Mouse (Mus musculus): Measurements from ENCODE around the gene N4bp2l1.

N4bp2l1 gene

GRCm38 (mm10) chr5:150599301-150600294 is 2.6 kb upstream of the N4bp2l1 start:
- DNase-seq (ENCODE audit: low read depth, low spot score) = no peak

DNA sequence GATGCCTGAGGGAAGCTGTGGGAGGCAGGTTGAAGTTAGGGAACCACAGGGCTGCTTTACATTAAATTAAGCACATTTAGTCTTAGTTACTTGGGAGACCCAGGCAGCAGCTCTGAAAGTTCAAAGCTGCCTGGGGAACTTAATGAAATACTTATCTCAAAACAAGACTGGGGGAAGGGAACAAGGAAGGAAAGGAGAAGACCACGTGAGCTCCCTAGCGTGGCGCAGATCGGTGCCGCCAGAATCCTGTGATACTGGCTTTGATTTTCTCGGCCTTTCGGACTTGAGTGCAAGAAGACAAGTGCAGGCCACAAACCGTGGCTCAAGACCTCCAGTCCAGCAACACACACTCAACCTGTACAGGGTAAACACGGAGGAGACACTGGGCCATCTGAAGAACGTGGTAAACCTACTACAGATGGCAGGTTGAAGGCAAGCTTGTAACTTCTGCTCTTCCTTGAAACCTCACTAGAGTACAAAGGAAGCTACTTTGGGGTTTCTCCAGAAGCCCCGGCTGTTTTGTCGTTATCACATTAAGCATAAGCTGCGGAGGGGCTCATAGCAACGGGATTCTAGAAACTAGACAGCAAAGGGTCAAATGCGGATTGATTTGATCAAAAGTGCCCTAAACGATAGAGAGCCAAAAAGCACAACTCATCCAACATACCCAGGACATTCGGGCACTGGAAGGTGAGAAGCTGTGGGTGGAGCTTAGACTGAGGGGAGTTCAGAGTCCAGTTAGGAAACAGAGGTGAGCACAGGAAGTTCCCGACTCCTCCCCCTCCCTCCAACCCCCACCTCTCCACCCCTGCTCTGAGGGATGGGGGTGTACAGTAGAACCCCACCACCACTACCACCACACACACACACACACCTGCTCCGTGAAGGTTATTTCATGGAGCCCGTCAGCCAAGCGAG is 1.5 kb upstream of the N4bp2l1 start:
- no peak for DNase-seq (ENCODE audit: low read depth, low spot score)

DNA sequence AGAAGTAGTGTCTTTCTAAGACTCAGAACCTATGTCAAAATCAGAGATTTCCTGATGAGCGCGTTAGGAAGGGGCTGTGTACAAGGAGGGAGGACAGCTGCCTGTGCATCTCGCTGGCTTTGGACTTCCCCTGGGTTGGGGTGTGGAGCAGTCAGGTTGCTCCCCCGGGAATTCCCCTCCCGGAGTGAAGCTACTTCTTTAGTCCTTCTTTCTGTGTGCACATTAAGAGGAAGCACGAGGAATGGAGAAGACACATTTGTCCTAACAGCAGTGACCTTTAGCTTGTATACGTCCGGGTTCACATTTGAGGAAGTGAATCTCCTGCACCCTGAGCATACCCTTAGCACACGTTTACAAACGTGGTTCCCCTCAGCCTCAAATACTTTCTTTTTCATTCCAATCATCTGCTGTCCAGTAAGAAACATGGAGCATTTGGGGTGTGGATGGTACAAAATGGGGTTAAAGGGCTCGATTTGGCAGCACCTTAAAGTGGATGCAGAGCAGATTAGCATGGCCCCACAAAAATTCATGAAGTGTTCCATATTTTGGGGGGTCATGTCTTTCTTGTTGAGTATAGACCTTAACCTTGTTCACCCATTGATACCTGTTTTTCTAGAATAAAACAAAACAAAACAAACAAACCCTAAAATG is 1.5 kb downstream of the N4bp2l1 start:
- peak; percentile 88 for DNase-seq (ENCODE audit: low read depth, low spot score)

- DNase-seq (ENCODE audit: low read depth, low spot score) = no peak
Observed at GRCm38 (mm10) chr5:150594649-150595339, 2.2 kb downstream of the N4bp2l1 start.

DNA sequence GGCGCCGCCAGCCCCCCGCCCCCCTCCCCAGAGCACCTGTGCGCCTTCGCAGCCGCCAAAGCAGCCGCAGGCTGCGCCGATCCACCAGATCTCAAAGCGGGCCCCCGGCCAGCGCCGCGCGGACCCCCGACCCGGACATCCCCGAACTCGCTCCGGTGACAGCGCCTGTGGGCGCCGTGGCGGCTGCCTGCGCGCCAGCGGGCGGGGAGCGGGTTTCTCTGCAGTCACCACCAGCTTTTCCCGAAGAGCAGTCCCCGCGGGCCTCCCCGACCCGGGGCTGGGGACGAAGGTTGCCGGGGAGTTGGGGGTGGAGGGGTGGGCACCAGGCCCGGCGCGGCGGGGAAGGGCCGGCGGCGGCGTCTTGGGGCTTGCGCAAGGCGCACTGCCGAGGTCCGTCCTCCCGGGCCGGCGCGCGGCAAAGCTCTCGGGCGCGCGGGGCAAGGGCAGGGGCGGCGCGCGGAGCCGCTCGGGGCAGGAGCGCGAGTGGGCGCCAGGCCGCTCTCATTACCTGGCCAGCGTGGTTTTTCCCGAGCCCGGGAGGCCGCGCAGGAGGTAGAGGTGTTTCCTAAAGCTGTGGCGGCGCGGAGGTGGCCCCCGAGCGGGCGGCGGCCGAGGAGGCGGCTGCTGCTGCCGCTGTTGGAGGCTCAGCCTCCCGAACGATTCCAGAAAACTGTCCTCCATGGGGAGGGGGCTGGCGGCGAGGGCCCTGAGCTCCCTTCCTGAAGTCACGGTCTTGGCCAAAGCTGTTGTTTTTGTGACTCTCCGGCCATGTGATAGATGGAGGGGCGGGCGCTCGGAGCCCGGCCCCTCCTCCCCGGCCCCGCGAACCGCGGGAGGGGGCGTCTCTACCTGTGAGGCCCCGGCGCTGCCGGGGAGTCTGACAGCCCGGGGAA is 3.0 kb downstream of the N4bp2l1 start:
- DNase-seq (ENCODE audit: low read depth, low spot score) = peak; percentile 84

DNA sequence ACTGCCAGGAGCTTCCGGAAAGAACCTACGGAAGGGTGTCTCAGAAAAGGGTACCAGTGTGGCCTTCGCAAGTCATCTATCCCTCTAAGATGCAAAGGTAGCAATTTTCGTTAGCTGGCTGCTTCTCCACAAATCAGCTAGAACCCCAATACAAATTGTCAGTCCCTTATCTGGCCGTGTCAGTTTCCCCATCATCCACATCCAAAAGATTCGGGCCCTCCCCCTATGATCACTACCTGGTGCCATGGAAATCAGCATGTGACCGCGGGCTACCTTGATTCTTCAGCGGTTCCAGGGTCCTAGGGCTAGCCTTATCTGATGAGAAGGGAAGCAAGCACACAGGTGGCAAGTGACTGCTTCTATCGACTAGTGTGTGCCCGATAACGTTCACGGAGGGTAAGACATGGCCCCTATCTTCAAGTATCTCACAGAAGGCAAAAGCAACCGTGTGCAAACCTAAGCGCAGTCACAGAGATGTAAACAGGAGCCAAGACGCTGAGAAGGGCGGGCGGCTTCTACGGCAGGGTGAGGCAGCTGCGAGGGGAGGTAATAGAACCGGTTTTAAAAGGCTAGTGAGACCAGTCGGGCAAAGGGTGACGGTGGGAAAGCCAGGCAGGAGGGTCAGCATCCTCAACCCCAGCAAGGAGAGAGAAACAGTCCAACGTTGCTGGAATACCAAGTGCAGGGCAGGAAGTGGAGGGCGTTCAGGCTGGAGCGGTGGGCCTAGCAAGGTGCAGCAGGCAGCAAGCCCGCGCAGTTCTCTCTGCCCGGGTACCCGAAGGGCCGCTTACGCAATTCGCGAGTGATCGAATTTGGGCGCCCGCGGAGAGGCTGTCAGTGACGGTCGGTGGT is 3.9 kb downstream of the N4bp2l1 start:
- peak; percentile 83 for DNase-seq (ENCODE audit: low read depth, low spot score)

GRCm38 (mm10) chr5:150592186-150592903 is 4.6 kb downstream of the N4bp2l1 start:
- peak; percentile 76 for DNase-seq (ENCODE audit: low read depth, low spot score)

DNA sequence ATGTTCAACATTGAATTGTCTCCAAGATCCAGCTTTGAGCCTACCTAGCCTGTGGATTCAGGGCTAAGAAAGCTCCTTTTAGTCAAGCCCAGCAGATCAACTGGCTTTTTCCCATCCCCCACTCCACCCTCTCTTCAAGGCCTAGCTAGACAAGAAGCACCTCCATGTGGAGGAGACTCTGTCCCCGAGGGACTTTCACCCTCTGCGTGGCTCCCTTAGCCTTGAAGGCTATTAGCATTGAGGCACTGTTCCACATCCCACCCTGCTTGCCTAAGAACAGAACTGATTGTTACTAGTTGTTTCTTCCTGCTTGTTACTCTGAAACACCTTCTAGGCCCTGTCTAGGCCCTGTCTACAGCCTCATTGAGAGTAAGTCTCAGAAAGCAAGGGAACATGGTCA is 7.0 kb downstream of the N4bp2l1 start:
- no peak for DNase-seq (ENCODE audit: low read depth, low spot score)

DNA sequence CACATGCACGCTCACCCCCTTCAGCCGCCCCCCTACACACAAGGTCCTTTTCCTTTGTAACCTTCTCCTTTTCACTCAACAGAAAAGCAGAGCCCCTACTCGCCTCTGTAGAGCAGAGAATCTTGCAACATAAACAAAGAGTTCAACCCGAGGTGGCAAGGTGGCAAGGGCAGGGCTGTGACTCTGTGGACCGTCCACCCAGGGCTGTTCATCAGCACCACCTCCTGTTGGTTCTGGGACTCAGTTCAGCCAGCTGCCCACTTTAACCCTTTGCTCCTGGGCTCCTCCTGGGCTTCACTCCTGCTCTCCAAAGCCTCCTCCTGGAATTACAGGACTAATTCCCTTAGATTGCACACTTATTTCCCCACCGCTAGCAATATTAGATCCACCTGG is 12.7 kb downstream of the N4bp2l1 start:
- DNase-seq (ENCODE audit: low read depth, low spot score) = no peak

DNA sequence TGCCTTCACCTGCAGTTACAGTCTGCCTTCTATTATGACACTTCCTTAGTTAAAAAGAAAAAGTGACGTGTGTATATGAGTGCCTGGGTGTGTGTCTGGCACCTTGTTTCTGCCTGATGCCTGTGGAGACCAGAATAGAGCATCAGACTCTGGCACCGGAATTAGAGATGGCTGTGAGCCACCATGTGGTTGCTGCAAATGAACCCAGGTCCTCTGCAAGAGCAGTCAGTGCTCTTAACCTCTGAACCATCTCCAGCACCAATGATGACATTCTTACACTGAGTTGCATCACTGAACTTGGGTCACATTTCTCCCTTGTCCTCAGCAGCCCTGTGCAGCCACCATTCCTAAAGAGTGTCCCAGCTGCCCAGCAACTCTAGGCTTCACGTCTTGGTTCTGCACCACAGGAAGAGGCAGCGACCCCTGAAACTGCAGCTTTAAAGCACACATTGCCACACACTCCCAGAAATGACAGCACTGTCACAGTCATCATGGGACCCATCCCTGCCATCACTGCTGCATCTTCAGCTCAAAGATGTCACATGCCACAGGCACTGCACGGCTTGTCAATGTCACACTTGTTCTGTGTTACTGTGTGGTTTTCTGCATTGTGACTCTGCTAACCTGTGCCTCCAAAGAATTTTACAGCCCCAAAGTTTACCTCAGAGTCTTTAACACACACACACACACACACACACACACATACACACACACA is 13.2 kb downstream of the N4bp2l1 start:
- no peak for DNase-seq (ENCODE audit: low read depth, low spot score)

DNA sequence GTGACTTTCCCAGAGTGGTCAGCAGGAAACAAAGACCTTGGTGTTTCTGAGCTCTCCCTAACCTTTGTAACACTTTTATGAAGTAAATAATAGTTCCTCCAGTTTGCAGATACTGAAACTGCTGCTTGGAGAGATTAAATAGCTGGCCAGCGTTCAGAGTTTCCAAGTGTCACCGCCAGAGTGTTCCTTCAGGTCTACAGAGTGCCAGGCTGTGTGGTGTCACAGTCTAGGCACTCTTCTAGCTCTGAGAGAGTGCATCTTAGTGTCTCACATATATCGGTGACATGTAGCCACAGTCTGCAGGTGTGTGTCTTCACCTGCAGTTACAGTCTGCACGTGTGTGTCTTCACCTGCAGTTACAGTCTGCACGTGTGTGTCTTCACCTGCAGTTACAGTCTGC is 13.8 kb downstream of the N4bp2l1 start:
- DNase-seq (ENCODE audit: low read depth, low spot score) = no peak

GRCm38 (mm10) chr5:150581180-150581579 is 15.8 kb downstream of the N4bp2l1 start:
- DNase-seq (ENCODE audit: low read depth, low spot score) = no peak

GRCm38 (mm10) chr5:150578613-150579171 is 18.3 kb downstream of the N4bp2l1 start:
- DNase-seq (ENCODE audit: low read depth, low spot score) = no peak

DNA sequence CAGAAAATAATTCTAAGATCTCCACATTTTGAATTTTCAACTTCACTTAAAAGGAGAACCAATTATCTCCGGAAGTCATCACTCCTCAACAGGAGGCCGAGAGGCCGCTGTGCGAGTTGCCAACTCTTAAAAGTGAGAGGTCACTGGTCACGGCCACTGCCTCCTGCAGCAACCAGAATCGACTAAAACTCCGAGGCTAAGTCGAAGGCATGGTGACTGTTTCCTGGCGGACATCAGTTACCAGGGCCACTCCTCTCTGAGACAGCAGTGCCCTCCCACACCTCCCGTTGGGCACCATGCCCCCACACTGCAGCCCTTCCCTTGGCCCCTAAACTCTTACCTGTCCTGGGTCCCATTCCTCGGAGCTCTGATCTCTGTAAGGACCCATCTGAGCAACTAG is 20.2 kb downstream of the N4bp2l1 start:
- DNase-seq (ENCODE audit: low read depth, low spot score) = no peak

DNA sequence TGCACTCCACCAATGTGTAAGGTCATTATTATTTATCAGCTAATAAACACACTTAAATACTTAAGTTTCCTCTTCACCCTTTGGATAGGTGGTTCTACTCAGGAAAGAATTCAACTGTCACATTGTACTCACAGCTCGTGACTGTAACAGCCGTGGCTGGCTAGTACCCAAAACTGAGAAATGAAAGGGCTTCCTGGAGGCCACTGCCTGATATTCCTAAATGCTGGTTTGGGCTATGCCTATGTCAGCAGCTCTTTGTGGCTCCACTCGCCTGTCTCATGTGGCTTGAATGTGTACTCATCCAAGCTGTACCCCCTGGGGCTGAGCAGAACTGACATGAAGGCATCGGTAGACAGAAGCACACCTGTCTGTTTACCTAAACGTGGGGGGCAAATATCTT is 22.1 kb downstream of the N4bp2l1 start:
- DNase-seq (ENCODE audit: low read depth, low spot score) = no peak

GRCm38 (mm10) chr5:150574403-150574802 is 22.6 kb downstream of the N4bp2l1 start:
- DNase-seq (ENCODE audit: low read depth, low spot score) = no peak

GRCm38 (mm10) chr5:150570496-150571219 is 26.3 kb downstream of the N4bp2l1 start:
- DNase-seq (ENCODE audit: low read depth, low spot score) = no peak
